Mouse (Mus musculus): Measurements from ENCODE around the gene Tlr6.

The Tlr6 gene

GRCm38 (mm10) chr5:64959843-64960230, at the start of gene Tlr6:
Gene Tlr6, minus strand, starts transcription at chr5:64960097.
- peak; percentile 10 to 56 for DNase-seq (ENCODE audit: low spot score in 2 of 2)

DNA sequence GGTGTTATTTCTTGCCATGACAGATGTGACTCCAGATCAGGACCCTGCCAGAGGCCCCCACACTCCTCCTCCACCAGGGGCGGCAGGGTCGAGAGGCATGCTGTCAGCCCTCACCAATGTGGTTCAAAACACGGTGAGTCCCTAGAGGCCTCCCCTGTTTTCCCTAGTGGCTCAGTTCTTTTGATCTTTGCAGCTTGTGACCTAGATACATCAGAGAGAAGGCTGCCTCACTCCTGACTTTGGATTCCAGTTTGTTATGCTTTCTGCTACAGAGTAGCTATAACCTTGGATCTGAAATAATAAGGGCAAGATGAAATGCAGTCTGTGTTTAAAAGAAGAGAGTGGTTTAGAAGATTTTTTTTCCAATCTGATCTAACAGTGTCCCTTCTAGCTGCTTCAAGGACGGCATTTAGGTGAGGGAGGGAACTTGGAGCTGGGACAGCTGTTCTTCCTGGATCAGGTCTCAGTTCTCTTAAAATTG, 46.2 kb upstream of the Tlr6 start:
- no peak for DNase-seq (ENCODE audit: low spot score in 2 of 2)

DNA sequence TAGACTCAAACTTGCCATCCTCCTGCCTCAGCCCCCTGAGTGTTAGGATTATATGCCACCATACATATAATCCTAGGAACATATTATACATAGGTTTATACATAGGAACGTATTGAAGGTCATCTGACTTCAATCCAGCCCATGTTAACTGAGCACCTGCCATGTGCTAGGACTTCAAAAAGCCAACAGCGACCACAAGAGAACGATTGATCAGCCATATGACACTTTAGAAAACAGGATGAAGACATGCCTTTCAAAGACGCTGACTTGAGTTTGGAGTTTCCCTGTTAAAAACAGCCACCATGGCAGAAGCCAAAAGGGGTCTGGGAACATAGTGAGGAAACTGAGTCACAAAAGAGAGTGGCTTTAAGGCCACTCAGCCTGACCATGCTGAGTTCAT, 45.4 kb upstream of the Tlr6 start:
- no peak for DNase-seq (ENCODE audit: low spot score in 2 of 2)

DNA sequence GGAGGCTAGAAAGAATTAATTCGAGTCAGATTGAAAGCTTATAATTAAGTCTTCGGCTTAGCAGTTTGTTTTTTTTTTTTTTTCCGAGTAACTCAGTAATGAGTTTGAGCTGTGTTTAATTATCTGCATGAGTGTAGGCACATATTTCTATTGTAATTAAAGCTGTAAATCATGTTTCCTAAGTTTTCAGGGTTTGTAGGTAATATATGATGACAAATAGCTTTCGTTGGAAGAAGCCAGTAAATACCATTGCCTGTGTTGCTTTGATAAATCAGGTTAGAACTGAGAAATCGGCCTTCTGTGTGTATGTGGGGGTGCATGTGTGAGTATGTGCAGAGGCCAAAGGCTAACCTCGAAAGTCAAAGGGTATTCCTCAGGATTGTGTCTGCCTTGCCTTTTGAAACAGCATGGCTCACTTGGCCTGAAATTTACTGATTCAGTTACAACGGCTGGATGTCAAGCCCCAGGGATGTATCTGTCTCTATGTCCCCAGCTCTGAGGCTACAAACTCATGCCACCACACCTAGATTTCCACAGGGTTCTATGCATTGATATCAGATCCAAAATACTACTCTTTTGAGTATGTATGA, 44.1 kb upstream of the Tlr6 start:
- no peak for DNase-seq (ENCODE audit: low spot score in 2 of 2)

GRCm38 (mm10) chr5:65002940-65003824, 43.3 kb upstream of the Tlr6 start:
- no peak for DNase-seq (ENCODE audit: low spot score in 2 of 2)

GRCm38 (mm10) chr5:64995408-64995807, 35.5 kb upstream of the Tlr6 start:
- no peak for DNase-seq (ENCODE audit: low spot score in 2 of 2)

GRCm38 (mm10) chr5:64992540-64992939, 32.6 kb upstream of the Tlr6 start:
- no peak for DNase-seq (ENCODE audit: low spot score in 2 of 2)

DNA sequence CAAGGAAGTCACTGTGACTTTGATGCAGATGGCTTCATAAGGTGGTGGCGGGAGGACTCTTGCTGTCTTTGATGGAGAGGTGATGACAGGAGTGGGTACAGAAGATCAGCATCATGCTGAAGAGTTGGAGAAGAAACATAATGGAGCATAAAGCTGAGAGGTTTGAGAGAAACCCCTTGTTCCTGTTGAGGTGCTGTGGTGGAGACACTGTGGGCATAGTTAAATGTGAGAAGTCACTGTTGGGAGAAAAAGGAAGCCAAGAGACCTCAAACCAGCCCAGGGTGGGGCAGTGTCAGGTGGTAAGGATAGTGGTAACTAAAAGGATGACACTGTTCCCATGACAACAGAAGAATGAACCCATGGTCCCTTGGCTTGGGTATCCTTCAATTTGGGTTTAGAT, 30.0 kb upstream of the Tlr6 start:
- no peak for DNase-seq (ENCODE audit: low spot score in 2 of 2)

GRCm38 (mm10) chr5:64985971-64986370, 26.1 kb upstream of the Tlr6 start:
- no peak for DNase-seq (ENCODE audit: low spot score in 2 of 2)

DNA sequence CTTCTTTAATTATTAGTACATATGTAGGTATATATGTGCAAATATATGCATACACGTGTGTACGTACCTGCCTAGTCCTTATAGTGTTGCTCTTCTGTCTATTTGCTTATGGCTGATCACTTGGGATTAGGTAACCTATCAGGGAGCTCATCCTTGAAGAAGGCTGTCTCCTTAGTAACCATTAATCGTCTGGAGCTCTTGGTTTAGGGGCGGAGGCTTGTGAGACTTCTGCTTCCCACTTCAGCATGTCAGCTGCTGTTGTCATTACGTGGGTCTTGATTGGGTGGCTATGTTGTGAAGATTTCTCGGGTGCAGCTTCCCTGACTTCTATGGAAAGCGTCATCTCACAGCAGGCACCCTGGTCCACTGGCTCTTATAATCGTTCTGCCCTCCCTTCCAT, 17.2 kb upstream of the Tlr6 start:
- DNase-seq (ENCODE audit: low spot score in 2 of 2) = no peak

- DNase-seq (ENCODE audit: low spot score in 2 of 2) = no peak
Measured at GRCm38 (mm10) chr5:64975121-64975520, 15.2 kb upstream of the Tlr6 start.

DNA sequence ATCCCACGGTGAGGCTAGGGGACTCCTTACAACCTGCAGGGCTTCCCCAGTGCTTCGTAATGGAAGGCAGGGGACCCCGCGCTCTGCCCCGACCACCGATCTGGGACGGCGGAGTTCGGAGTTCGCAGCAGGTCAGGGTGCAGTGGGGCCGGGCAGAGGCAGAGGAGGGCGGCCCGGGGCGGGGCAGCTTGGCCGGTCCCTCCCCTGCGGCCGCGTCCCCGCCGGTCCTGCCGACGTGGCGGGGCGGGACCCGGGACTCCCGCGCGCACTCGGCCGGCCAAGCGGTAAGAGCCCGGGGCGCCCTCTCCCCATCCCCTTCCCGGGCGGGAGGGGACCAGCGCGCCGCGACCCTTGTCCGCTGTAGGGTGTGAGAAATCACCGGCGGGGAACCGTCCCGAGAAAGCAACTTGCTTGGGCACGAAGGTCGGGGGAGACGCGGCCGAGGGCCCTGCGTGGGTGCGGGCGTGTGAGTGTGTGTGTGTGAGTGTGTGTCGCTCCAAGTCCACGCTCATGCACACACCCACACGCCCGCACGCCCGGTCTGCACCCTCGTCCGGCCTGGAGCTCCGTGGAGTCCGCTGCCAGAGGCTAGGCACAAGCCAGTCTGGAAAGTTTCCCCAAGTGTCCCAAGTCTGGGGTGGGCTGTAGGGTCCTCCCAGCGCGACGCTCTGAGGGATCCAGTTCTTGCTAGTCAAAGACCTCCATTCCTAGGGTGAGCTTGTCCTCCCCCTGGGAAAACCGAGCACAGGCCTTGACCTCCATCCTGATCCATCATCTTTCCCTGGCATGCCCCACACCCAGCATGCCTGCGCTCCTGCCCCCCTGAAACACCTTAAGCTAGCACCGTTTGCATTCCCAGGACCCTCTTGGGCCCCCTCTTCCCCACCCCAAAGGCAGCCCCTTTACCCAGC, 10.2 kb upstream of the Tlr6 start, which contains the start of gene Fam114a1:
Gene Fam114a1 (plus strand): TSS at position 211 of the 911 bp plus-strand sequence.
- DNase-seq (ENCODE audit: low spot score in 2 of 2) = peak; percentile 73 to 83

- peak in 1 of 2 experiments; percentile 17 for DNase-seq (ENCODE audit: low spot score in 2 of 2)
Measured at GRCm38 (mm10) chr5:64968961-64969860, 9.3 kb upstream of the Tlr6 start.

DNA sequence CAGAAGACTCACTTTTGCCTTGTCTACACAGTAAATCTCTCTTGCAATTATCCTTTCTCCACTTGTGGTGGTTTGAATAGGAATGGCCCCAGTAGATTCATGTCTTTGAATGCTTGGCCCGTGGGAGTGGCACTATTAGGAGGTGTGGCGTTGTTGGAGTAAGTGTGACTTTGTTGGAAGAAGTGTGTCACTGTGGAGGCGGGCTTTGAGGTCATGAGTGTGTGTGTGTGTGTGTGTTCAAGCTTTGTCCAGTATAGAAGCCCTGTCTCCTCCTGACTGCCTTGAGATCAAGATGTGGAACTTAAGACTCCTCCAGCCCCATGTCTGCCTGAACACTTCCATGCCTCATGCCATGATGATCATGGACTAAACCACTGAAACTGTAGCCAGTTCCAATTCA, 3.8 kb upstream of the Tlr6 start:
- no peak for DNase-seq (ENCODE audit: low spot score in 2 of 2)

DNA sequence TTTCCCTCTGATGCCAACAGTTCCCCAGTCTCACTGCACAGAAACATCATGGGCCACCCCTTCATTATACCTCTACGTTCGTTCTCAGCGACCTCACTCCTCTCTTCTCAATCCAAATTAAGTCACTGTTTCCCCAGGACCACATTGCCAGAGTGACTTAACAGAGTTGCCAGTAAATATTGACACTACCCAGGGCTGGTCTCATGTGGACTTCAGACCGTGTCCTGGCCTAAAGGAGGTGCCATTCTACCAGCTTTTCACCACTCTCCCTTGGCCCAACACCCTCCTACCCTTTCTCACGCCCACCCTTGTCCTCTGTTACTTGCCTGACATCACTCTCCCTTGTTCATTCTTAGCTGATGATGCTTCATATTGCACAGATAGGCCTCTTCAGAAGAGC, 3.4 kb upstream of the Tlr6 start:
- DNase-seq (ENCODE audit: low spot score in 2 of 2) = no peak

DNA sequence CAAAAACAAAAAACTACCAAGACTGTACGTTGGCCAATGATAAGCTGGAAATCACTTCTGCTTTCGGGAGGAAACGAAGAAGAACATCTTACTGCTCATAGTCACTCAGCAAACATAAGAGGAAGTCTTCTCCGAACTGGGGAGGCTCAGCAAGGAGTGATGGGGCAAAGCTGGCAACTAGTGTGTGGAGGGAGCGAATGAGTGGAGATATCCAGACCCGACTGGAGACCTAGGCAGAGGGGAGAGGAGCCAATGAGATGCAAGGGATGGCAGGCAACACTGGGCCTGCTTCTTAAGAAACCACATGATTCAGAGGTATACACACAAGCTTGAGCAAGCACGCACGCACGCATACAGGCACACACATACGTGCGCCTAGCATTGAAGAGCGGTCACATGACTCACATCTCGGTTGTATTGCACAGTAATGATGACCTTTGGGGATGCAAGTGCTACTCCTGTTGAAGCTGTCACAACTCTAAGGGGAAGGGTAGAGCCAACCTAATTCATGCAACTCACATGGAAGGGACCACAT, 1.0 kb upstream of the Tlr6 start:
- no peak for DNase-seq (ENCODE audit: low spot score in 2 of 2)

DNA sequence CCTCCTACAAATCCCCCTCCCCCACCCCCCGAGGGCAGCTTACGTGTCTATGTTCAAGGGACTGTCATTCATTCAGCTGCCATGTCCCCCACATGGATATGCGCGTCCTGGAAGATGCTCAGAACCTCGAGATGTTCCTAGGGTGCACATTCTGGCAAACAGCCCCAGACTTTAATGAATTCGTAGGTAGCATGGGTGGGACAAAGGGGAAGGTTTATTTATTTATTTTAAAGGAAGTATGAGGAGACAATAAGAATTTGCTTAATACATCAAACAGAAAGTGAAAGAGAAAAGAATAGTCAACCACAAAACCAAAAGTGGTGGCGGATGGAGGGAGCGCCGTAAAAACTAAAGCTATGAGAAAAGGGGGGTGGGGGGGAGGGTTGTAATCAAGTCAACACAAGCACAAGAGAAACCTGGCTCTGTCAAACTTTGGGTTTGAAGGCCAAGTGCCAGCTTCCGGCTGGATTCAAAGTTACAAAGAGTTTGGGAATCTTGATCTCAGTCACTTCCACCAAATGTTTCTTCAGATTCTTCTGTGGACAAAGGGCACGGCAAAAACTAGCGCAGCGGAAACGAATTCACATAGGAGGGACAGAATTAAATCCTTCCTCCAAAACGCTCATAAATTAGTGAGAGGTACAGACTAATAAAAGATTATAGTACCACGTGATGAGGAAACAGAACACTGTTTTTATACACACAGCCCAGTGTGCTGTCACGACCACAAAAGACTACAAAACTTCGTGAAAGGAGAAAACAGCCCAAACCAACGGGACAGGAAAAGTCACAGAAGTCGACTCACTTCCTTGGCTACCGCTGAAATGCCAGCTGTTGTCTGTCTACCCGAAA, 680 bp downstream of the Tlr6 start:
- peak in 1 of 2 experiments; percentile 8 for DNase-seq (ENCODE audit: low spot score in 2 of 2)

- no peak for DNase-seq (ENCODE audit: low spot score in 2 of 2)
Measured at GRCm38 (mm10) chr5:64954931-64955330, 5.0 kb downstream of the Tlr6 start.

- no peak for DNase-seq (ENCODE audit: low spot score in 2 of 2)
Measured at GRCm38 (mm10) chr5:64951486-64951885, 8.4 kb downstream of the Tlr6 start.

GRCm38 (mm10) chr5:64932775-64933174, 27.1 kb downstream of the Tlr6 start:
- no peak for DNase-seq (ENCODE audit: low spot score in 2 of 2)

All from urinary bladder, postnatal 36 days (tissue).